Mouse (Mus musculus) liver, embryonic 13.5 days (tissue): ENCODE data around the gene Dkc1. TPM values are rescaled to one million over a fixed set of nuclear protein-coding genes. Genes with fewer than 3 reads are reported as not detected.
A peak's percentile ranks its signal among the peaks of the same experiment; 100 is the strongest.

ENCODE experiments used
- ATAC-seq: fragments of 200-750 bp; cut with Nextera tagmentation; 2 replicates; pipeline ENCODE4 v1.8.0; 2017; ENCODE audit warnings: low read depth, mild to moderate bottlenecking, moderate number of reproducible peaks, moderate library complexity
- DNase-seq: peaks from one replicate; pipeline ENCODE4 v3.0.0; 2022
- H3K27ac ChIP-seq: fragments of 300-500 bp; sonication (generic); 2 replicates; pipeline ENCODE4 v1.5.1; 2015; ENCODE audit warnings: moderate library complexity, mild to moderate bottlenecking, inconsistent platforms
- H3K27me3 ChIP-seq: fragments of 300-500 bp; sonication (generic); 2 replicates; pipeline ENCODE4 v1.6.1; 2015; ENCODE audit warnings: mild to moderate bottlenecking, inconsistent platforms
- H3K36me3 ChIP-seq: fragments of 300-500 bp; sonication (generic); 2 replicates; pipeline ENCODE4 v1.6.1; 2015; ENCODE audit warnings: mild to moderate bottlenecking, inconsistent platforms
- H3K4me1 ChIP-seq: fragments of 300-500 bp; sonication (generic); replicated peaks from 2 replicates; pipeline ENCODE4 v1.6.1; 2015; ENCODE audit warnings: inconsistent platforms
- H3K4me2 ChIP-seq: fragments of 300-500 bp; sonication (generic); 2 replicates; pipeline ENCODE4 v1.6.1; 2015; ENCODE audit warnings: inconsistent platforms, mild to moderate bottlenecking, moderate library complexity
- H3K4me3 ChIP-seq: fragments of 300-500 bp; sonication (generic); replicated peaks from 2 replicates; pipeline ENCODE4 v1.5.1; 2015; ENCODE audit warnings: mild to moderate bottlenecking, inconsistent platforms
- H3K9ac ChIP-seq: fragments of 300-500 bp; sonication (generic); 2 replicates; pipeline ENCODE4 v1.6.1; 2015; ENCODE audit warnings: mild to moderate bottlenecking, inconsistent platforms
- H3K9me3 ChIP-seq: fragments of 300-500 bp; sonication (generic); replicated peaks from 2 replicates; pipeline ENCODE4 v1.6.1; 2016; ENCODE audit warnings: inconsistent platforms
- WGBS: fragments of 180-500 bp; shearing (Covaris S2); methylation state at CpG from one replicate; pipeline ENCODE4 v1.1.7; 2015; ENCODE audit not compliant: insufficient replicate concordance; 5-methylcytosine and 5-hydroxymethylcytosine counted together
- polyA plus RNA-seq: library from polyadenylated mRNA; unstranded; fragments of >200 nt; fragmentation: Nextera tagmentation; extraction: Ambion mirVana; gene quantifications from 2 replicates; pipeline ENCODE4 v1.2.1, GENCODE M21; 2015

Dkc1 gene
- polyA plus RNA-seq, 1 experiment from 2014 or later, result 136 TPM

GRCm38 (mm10) chrX:75150304-75150703 is 54.6 kb downstream of the Dkc1 start:
- no peaks in the 10 kb centered on the region for H3K36me3 ChIP-seq
- peaks cover 7% of the 10 kb centered on the region for H3K4me1 ChIP-seq
- no peaks in the 10 kb centered on the region for H3K9me3 ChIP-seq
- H3K27ac ChIP-seq, result no peak overlapping the region
- DNase-seq (no peak), ATAC-seq (0 out of 2 replicates have a peak, but pooled peaks have one; percentile 61)
- no peak overlapping the region for H3K4me2 ChIP-seq
- no peaks in the 10 kb centered on the region for H3K27me3 ChIP-seq
- no peak overlapping the region for H3K4me3 ChIP-seq
- H3K9ac ChIP-seq, result no peak overlapping the region
- 63% methylated on average over 2 of the region's 2 CpGs for WGBS

- DNase-seq (no peak), ATAC-seq (no peak)
- whole genome bisulfite sequencing, result 31% methylated on average over 1 of the region's 1 CpGs
- Histone ChIP-seq H3K36me3 (no peaks in the 10 kb centered on the region), H3K9ac (no peak overlapping the region), H3K9me3 (no peaks in the 10 kb centered on the region), H3K4me3 (no peak overlapping the region), H3K27me3 (no peaks in the 10 kb centered on the region), H3K27ac (no peak overlapping the region), H3K4me2 (no peak overlapping the region), H3K4me1 (peaks cover 7% of the 10 kb centered on the region)
These were observed 56.6 kb downstream of the Dkc1 start for GRCm38 (mm10) chrX:75152249-75152648.

- H3K4me2 ChIP-seq, result peak overlapping the region; percentile 65
- H3K9ac ChIP-seq, result peak overlapping the region; percentile 33; the same call in 1 of the 2 replicates
- WGBS, result 14% methylated on average over 16 of the region's 49 CpGs
- H3K4me1 ChIP-seq, result peaks cover 5% of the 10 kb centered on the region
- H3K27ac ChIP-seq, result no peak overlapping the region
- peak; percentile 98 for ATAC-seq
- no peaks in the 10 kb centered on the region for H3K27me3 ChIP-seq
- peak; percentile 43 for DNase-seq
- H3K36me3 ChIP-seq, result no peaks in the 10 kb centered on the region
- no peaks in the 10 kb centered on the region for H3K9me3 ChIP-seq
- H3K4me3 ChIP-seq, result peak overlapping the region; percentile 46
These were observed 60.1 kb downstream of the Dkc1 start for GRCm38 (mm10) chrX:75155576-75156243.

Other genes starting within 250 kb of the Dkc1 start
- 1.2 and 1.3 TPM in 2 replicates for gene Gab3, start 10.4 kb upstream of the Dkc1 start, polyA plus RNA-seq
- 104 and 113 TPM in 2 replicates for gene Mpp1, start 35.2 kb downstream of the Dkc1 start, polyA plus RNA-seq
- gene Smim9, start 67.9 kb downstream of the Dkc1 start, polyA plus RNA-seq, result not detected in 2 replicates